8 mouse cellular contexts compared by ENCODE assay signal in genomic region chr7:27541922-27542321, GRCm38 (mm10). TPM values are rescaled to one million over a fixed set of nuclear protein-coding genes. Genes with fewer than 3 reads are reported as not detected.
DNase-seq lines count a peak whose midpoint lies in the region; ATAC-seq and TF ChIP-seq lines count a peak whose summit lies in the region.

No protein-coding gene starts in this region.

- TF ChIP-seq EP300 in heart, adult 2 months (IDR thresholded peaks at IDR 0.05; ENCODE audit: insufficient read depth, low read depth, low read length), result no peak

- TF ChIP-seq CTCF in heart, adult 2 months (IDR thresholded peaks at IDR 0.05), result no peak

- no peak for TF ChIP-seq POLR2A in heart, adult 2 months (IDR thresholded peaks at IDR 0.05; ENCODE audit: insufficient read depth, low read depth, low read length)

- H3K27ac ChIP-seq in heart, adult 2 months, result no peak overlapping the region
- H3K27ac ChIP-seq in limb, embryonic 15.5 days, result no peak overlapping the region
- no peak overlapping the region for H3K27ac ChIP-seq in stomach, embryonic 16.5 days (ENCODE audit: low read length)

- DNase-seq in heart, adult 2 months, result no peak
- DNase-seq in heart, postnatal 10 days, result no peak
- peak; percentile 32 for DNase-seq in thymus, postnatal 14 days
- DNase-seq in thymus, postnatal 25 days, result no peak
- DNase-seq in adrenal gland, adult 2 months, result no peak
- no peak for DNase-seq in embryo, embryonic 10.5 days (ENCODE audit: low spot score)

- no peaks in the 10 kb centered on the region; the same call in 1 of the 2 replicates for H3K4me1 ChIP-seq in heart, adult 2 months (ENCODE audit: control insufficient read depth, insufficient read depth, low read length)
- H3K4me1 ChIP-seq in limb, embryonic 15.5 days, result peaks cover 19% of the 10 kb centered on the region
- peaks cover 15% of the 10 kb centered on the region for H3K4me1 ChIP-seq in stomach, embryonic 16.5 days (ENCODE audit: control insufficient read depth, insufficient read depth, low read length)

- intact Hi-C loops in heart, adult 2 months (cut with DNase I), result no loop called here
- intact Hi-C loops in heart, postnatal 10 days (cut with DNase I), result no loop called here

- no peak for ATAC-seq in limb, embryonic 15.5 days (ENCODE audit: insufficient number of reproducible peaks, low FRiP score, low TSS enrichment, low read depth)
- ATAC-seq in stomach, embryonic 16.5 days (ENCODE audit: insufficient read depth, low FRiP score), result no peak

- peak overlapping the region; percentile 81 for H3K4me2 ChIP-seq in limb, embryonic 15.5 days
- H3K4me2 ChIP-seq in stomach, embryonic 16.5 days (ENCODE audit: low read depth, low read length), result peak overlapping the region; percentile 97

- WGBS in heart, adult 2 months, result 69% methylated on average over 5 of the region's 5 CpGs
- WGBS in limb, embryonic 15.5 days, result 46% methylated on average over 5 of the region's 5 CpGs
- WGBS in stomach, embryonic 16.5 days, result 60% methylated on average over 5 of the region's 5 CpGs

- H3K9me3 ChIP-seq in limb, embryonic 15.5 days, result no peaks in the 10 kb centered on the region
- H3K9me3 ChIP-seq in stomach, embryonic 16.5 days (replicated peaks; ENCODE audit: control insufficient read depth, low read length), result no peaks in the 10 kb centered on the region

- H3K79me2 ChIP-seq in heart, adult 2 months (replicated peaks; ENCODE audit: control insufficient read depth, insufficient read depth, low read length), result no peaks in the 10 kb centered on the region

- H3K27me3 ChIP-seq in heart, adult 2 months (ENCODE audit: control insufficient read depth, insufficient read depth, low read length), result no peaks in the 10 kb centered on the region
- H3K27me3 ChIP-seq in limb, embryonic 15.5 days, result no peaks in the 10 kb centered on the region
- no peaks in the 10 kb centered on the region for H3K27me3 ChIP-seq in stomach, embryonic 16.5 days (ENCODE audit: control insufficient read depth, insufficient read depth, low read length)

- no peaks in the 10 kb centered on the region for H3K36me3 ChIP-seq in heart, adult 2 months (ENCODE audit: control insufficient read depth, insufficient read depth, low read length)
- H3K36me3 ChIP-seq in limb, embryonic 15.5 days, result peaks cover 36% of the 10 kb centered on the region
- H3K36me3 ChIP-seq in stomach, embryonic 16.5 days (ENCODE audit: control insufficient read depth, insufficient read depth, low read length), result no peaks in the 10 kb centered on the region

- H3K4me3 ChIP-seq in heart, adult 2 months, result peak overlapping the region; percentile 58; the same call in 1 of the 2 replicates
- peak overlapping the region; percentile 51 for H3K4me3 ChIP-seq in limb, embryonic 15.5 days
- peak overlapping the region; percentile 63 for H3K4me3 ChIP-seq in stomach, embryonic 16.5 days (replicated peaks; ENCODE audit: low read length)

- H3K9ac ChIP-seq in heart, adult 2 months (ENCODE audit: low read depth, low read length), result no peak overlapping the region
- H3K9ac ChIP-seq in limb, embryonic 15.5 days, result no peak overlapping the region
- peak overlapping the region; percentile 83 for H3K9ac ChIP-seq in stomach, embryonic 16.5 days (ENCODE audit: low read length)

RNA-seq across cellular contexts. Expression of gene Pld3, which starts 11.1 kb away (rescaled TPM):
- total RNA-seq in heart, adult 2 months (2021), result 10 to 100 TPM; 22.9 to 30.6 TPM
- 54.8 and 68.1 TPM in 2 replicates for polyA plus RNA-seq in heart, adult 2 months (2012; rRNA removed)
- 10 to 100 TPM; 32.5 to 35.1 TPM for total RNA-seq in heart, postnatal 10 days (2021)
- polyA plus RNA-seq in limb, embryonic 15.5 days (2015; fragmentation: Nextera tagmentation; extraction: Ambion mirVana), result 134 and 140 TPM in 2 replicates
- polyA plus RNA-seq in stomach, embryonic 16.5 days (2015; fragmentation: Nextera tagmentation; extraction: Ambion mirVana), result 93.5 and 107 TPM in 2 replicates
- total RNA-seq in adrenal gland, adult 2 months (2021), result 100 to 1,000 TPM; 111 to 179 TPM
- polyA plus RNA-seq in adrenal gland, adult 2 months (2012; rRNA removed), result 202 and 253 TPM in 2 replicates

RNA-seq across cellular contexts. Expression of gene 2310022A10Rik, which starts 11.1 kb away (rescaled TPM):
- total RNA-seq in heart, adult 2 months (2021), result 10 to 100 TPM; 72.0 to 72.1 TPM
- polyA plus RNA-seq in heart, adult 2 months (2012; rRNA removed), result 79.5 and 87.4 TPM in 2 replicates
- 10 to 100 TPM; 60.3 to 65.0 TPM for total RNA-seq in heart, postnatal 10 days (2021)
- 32.9 and 39.3 TPM in 2 replicates for polyA plus RNA-seq in limb, embryonic 15.5 days (2015; fragmentation: Nextera tagmentation; extraction: Ambion mirVana)
- polyA plus RNA-seq in stomach, embryonic 16.5 days (2015; fragmentation: Nextera tagmentation; extraction: Ambion mirVana), result 23.0 and 25.6 TPM in 2 replicates
- 10 to 100 TPM; 12.8 to 15.9 TPM for total RNA-seq in adrenal gland, adult 2 months (2021)
- 22.5 and 27.7 TPM in 2 replicates for polyA plus RNA-seq in adrenal gland, adult 2 months (2012; rRNA removed)

RNA-seq across cellular contexts. Expression of gene Hipk4, which starts 18.9 kb away (rescaled TPM):
- total RNA-seq in heart, adult 2 months (2021), result under 1 TPM; 0.10 to 0.14 TPM
- 0.20 and 0.21 TPM in 2 replicates for polyA plus RNA-seq in heart, adult 2 months (2012; rRNA removed)
- under 1 TPM; 0.31 to 0.55 TPM for total RNA-seq in heart, postnatal 10 days (2021)
- polyA plus RNA-seq in limb, embryonic 15.5 days (2015; fragmentation: Nextera tagmentation; extraction: Ambion mirVana), result 0.65 and 0.68 TPM in 2 replicates
- 0.35 and 0.79 TPM in 2 replicates for polyA plus RNA-seq in stomach, embryonic 16.5 days (2015; fragmentation: Nextera tagmentation; extraction: Ambion mirVana)
- total RNA-seq in adrenal gland, adult 2 months (2021), result under 1 TPM; 0.21 to 0.29 TPM
- 0.82 and 1.1 TPM in 2 replicates for polyA plus RNA-seq in adrenal gland, adult 2 months (2012; rRNA removed)

RNA-seq across cellular contexts. Expression of gene Prx, which starts 42.8 kb away (rescaled TPM):
- under 1 TPM; 0.59 to 0.81 TPM for total RNA-seq in heart, adult 2 months (2021)
- 0.59 and 0.61 TPM in 2 replicates for polyA plus RNA-seq in heart, adult 2 months (2012; rRNA removed)
- total RNA-seq in heart, postnatal 10 days (2021), result 1 to 10 TPM; 3.1 to 3.6 TPM
- polyA plus RNA-seq in limb, embryonic 15.5 days (2015; fragmentation: Nextera tagmentation; extraction: Ambion mirVana), result 5.2 and 6.5 TPM in 2 replicates
- 3.7 and 4.0 TPM in 2 replicates for polyA plus RNA-seq in stomach, embryonic 16.5 days (2015; fragmentation: Nextera tagmentation; extraction: Ambion mirVana)
- 1 to 10 TPM; 1.4 to 4.0 TPM for total RNA-seq in adrenal gland, adult 2 months (2021)
- polyA plus RNA-seq in adrenal gland, adult 2 months (2012; rRNA removed), result 2.0 and 2.2 TPM in 2 replicates

RNA-seq across cellular contexts. Expression of gene Akt2, which starts 49.4 kb away (rescaled TPM):
- 100 to 1,000 TPM; 181 to 219 TPM for total RNA-seq in heart, adult 2 months (2021)
- polyA plus RNA-seq in heart, adult 2 months (2012; rRNA removed), result 134 and 181 TPM in 2 replicates
- 100 to 1,000 TPM; 171 to 174 TPM for total RNA-seq in heart, postnatal 10 days (2021)
- polyA plus RNA-seq in limb, embryonic 15.5 days (2015; fragmentation: Nextera tagmentation; extraction: Ambion mirVana), result 108 and 127 TPM in 2 replicates
- 79.0 and 84.6 TPM in 2 replicates for polyA plus RNA-seq in stomach, embryonic 16.5 days (2015; fragmentation: Nextera tagmentation; extraction: Ambion mirVana)
- 100 to 1,000 TPM; 219 to 227 TPM for total RNA-seq in adrenal gland, adult 2 months (2021)
- polyA plus RNA-seq in adrenal gland, adult 2 months (2012; rRNA removed), result 128 and 143 TPM in 2 replicates
